Mouse (Mus musculus) small intestine, adult 2 months (tissue): ENCODE measurements around the gene Tgfb1.

Experiments
- CTCF ChIP-seq: fragments of 200-500 bp; IDR thresholded peaks from 2 replicates; pipeline ENCODE4 v1.5.1; 2012; ENCODE audit warnings: low read depth, mild to moderate bottlenecking, control low read depth, inconsistent platforms, low read length, moderate library complexity, mixed read lengths; ENCODE audit not compliant: insufficient replicate concordance, insufficient read length; ENCODE audit errors: extremely low read depth
- POLR2A ChIP-seq: fragments of 200-500 bp; IDR thresholded peaks from 2 replicates; pipeline ENCODE4 v1.6.1; 2012; ENCODE audit warnings: low read depth, mild to moderate bottlenecking, control low read depth, inconsistent platforms, low read length, moderate library complexity

GRCm38 (mm10) chr7:25734991-25735390 lies 48.2 kb downstream of the Tgfb1 start:
- TF ChIP-seq POLR2A (no peak), CTCF (no peak)
